Mouse (Mus musculus) megakaryocyte, embryonic 14.5 days (primary cell): Measurements from ENCODE around the gene Dlx3.

Experiments
- FLI1 ChIP-seq: IDR thresholded peaks from 2 replicates; pipeline ENCODE4 v1.6.1; 2012; ENCODE audit warnings: low read length, inconsistent platforms, mixed read lengths
- GATA1 ChIP-seq: IDR thresholded peaks from 3 replicates; pipeline ENCODE4 v1.6.1; 2012; ENCODE audit warnings: mixed read lengths, low read length, inconsistent platforms, borderline replicate concordance

DNA sequence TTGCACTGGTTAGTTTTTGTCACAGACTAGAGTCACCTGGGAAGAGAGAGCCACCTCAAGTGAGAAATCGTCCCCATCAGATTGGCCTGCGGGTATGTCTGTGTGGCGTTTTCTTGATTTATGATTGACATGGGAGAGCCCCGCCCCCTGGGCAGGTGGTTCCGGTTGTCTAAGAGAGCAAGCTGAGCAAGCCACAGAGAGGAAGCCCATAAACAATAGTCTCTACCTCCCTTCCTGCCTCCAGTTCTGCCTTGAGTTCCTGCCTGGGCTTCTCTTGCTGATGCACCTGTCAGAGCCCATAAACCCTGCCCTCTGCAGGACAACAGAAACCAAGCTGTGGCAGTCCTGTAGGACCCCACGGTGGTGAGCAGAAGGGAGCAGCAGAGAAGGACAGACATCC is 13.4 kb downstream of the Dlx3 start:
- TF ChIP-seq FLI1 (no peak), GATA1 (no peak)
